Mouse (Mus musculus) hindlimb bud, embryonic 11.5 days (tissue): ENCODE measurements around the gene Adgrg3.

ENCODE experiments used
- DNase-seq: peaks from one replicate; pipeline ENCODE4 v3.0.0-alpha.2; 2012; ENCODE audit warnings: low read depth, low spot score; ENCODE audit errors: extremely low spot score

Adgrg3 gene

GRCm38 (mm10) chr8:95017451-95017850 is at the start of gene Adgrg3:
Gene Adgrg3 (plus strand): TSS chr8:95017692.
- no peak for DNase-seq

- no peak for DNase-seq
Observed at GRCm38 (mm10) chr8:94973270-94973669, 44.2 kb upstream of the Adgrg3 start.

- DNase-seq: no peak
Observed at GRCm38 (mm10) chr8:94973786-94974185, 43.7 kb upstream of the Adgrg3 start.

GRCm38 (mm10) chr8:94974467-94975165 is 42.9 kb upstream of the Adgrg3 start, which contains the start of gene Adgrg1:
Gene Adgrg1 (plus strand): TSS chr8:94974751.
- DNase-seq: no peak

- no peak for DNase-seq
Observed at GRCm38 (mm10) chr8:94976651-94977417, 40.7 kb upstream of the Adgrg3 start.

GRCm38 (mm10) chr8:94978131-94978530 is 39.4 kb upstream of the Adgrg3 start:
- no peak for DNase-seq

GRCm38 (mm10) chr8:94978593-94979319 is 38.7 kb upstream of the Adgrg3 start:
- DNase-seq: no peak

GRCm38 (mm10) chr8:94980176-94980575 is 37.3 kb upstream of the Adgrg3 start:
- DNase-seq: no peak

GRCm38 (mm10) chr8:94980976-94981375 is 36.5 kb upstream of the Adgrg3 start:
- no peak for DNase-seq

GRCm38 (mm10) chr8:94981848-94982247 is 35.6 kb upstream of the Adgrg3 start:
- DNase-seq: no peak

- no peak for DNase-seq
Observed at GRCm38 (mm10) chr8:94983146-94983545, 34.3 kb upstream of the Adgrg3 start.

- DNase-seq: no peak
Observed at GRCm38 (mm10) chr8:94983881-94984516, 33.5 kb upstream of the Adgrg3 start.

- no peak for DNase-seq
Observed at GRCm38 (mm10) chr8:94985023-94985422, 32.5 kb upstream of the Adgrg3 start.

GRCm38 (mm10) chr8:94986676-94987075 is 30.8 kb upstream of the Adgrg3 start:
- no peak for DNase-seq

- DNase-seq: no peak
Observed at GRCm38 (mm10) chr8:94987553-94987952, 29.9 kb upstream of the Adgrg3 start.

GRCm38 (mm10) chr8:94988619-94989018 is 28.9 kb upstream of the Adgrg3 start:
- no peak for DNase-seq

GRCm38 (mm10) chr8:94989711-94990110 is 27.8 kb upstream of the Adgrg3 start:
- DNase-seq: no peak

- no peak for DNase-seq
Observed at GRCm38 (mm10) chr8:94990598-94991453, 26.7 kb upstream of the Adgrg3 start.

- no peak for DNase-seq
Observed at GRCm38 (mm10) chr8:94991454-94991994, 26.0 kb upstream of the Adgrg3 start.

- DNase-seq: no peak
Observed at GRCm38 (mm10) chr8:94992010-94992409, 25.5 kb upstream of the Adgrg3 start.
